Mouse (Mus musculus) embryo, embryonic 10.5 days (tissue): ENCODE results near the gene Ctu2.

Experiments
- DNase-seq: peaks from one replicate; pipeline ENCODE4 v3.0.0-alpha.2; 2015; ENCODE audit warnings: low spot score

Ctu2 gene

DNA sequence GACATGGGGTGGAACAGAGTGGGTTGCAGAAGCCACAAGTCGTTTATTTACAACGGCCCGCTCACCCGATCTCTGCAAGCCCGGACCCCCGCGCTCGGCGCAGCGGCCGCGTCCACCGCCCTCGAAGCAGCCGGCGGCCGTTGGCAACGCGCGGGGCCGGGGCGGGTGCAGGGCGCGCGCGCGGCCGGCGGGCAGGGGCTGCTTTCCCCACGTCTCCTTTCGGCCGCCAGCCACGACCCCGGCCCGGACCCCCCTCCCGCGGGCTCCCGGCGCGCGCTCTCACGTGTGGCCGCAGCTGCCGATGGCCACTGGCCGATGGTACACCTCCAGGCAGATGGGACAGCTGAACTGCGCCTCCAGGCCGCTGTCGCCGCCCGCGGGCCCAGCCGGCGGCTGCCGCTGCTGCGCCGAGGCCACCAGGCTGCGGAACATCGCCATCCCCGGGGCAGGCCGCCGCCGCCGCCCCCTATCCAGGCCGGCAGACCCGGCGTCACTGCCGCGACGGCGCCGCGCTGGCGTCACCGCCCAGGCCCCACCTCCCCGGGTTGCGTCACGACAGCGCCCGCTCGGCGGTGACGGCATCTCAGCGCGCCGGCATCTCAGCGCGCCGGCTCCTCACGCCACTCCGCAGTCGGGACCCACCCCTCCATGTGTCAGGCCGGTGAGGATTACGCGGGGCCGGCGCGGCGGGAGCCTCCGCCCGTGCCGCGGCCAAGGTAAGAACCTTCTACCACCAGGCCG, at the start of gene Ctu2, which contains the start of gene Rnf166:
Ctu2 (plus strand) TSS at position 564 of the 741 bp plus-strand sequence.
Rnf166 (minus strand) TSS at position 485 of the 741 bp plus-strand sequence.
- peak; percentile 92 for DNase-seq

DNA sequence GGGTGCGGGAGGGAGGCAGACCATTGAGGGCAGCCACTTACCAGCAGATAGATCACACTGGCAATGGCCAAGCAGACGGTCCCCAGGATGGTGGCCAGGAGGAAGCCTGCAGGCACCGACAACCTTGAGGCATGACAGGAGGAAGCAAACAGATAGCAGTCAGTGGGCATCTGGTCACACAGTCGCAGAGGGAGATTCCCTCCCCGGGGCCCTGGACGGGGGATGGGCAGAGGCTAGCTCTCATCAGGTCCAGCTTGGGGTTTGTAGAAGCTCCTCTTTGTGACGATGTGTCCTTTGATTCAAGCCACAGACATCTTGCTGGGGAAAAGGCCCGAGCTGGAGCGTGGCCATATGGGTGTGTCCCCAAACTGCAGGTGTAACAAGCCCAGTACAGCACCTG, 49.8 kb upstream of the Ctu2 start:
- DNase-seq, result no peak

DNA sequence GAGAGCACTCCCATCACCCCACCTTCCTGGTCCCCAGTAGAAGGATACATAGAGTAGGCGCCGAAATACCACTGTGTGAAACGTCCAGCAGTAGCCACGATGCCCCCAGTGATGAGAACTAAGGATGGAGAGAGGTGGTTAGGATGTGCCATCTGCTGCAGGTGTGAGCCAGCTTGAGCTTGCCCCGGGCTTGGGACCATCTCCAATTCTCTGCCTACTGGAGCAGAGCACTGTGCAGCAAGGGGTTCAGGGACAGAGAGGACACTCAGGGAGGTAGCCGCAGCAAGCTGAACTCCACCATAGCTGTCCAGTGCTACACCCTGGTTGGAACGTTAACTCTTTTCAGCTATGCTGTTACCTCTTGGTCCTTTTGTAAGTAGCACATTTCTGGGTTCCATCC, 48.3 kb upstream of the Ctu2 start:
- DNase-seq, result no peak

DNA sequence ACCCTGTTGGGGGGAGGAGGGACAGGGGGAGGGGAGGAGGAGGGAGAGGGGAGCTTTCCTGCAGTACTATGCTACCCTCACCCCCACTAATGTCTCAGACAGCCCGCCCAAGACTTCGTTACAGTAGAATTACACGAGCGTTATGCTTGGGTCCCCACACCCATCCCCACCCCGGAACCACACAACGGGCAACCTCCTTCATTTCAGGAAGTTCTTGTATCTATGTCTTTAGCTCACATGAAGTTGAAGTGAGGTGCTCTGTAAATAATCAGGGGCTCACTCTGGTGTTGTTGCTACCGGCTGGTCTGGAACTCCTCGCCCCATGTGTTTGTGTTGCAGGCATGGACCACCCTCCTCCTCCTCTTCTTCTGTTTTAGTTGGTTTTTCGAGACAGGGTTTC, 47.8 kb upstream of the Ctu2 start:
- no peak for DNase-seq

DNA sequence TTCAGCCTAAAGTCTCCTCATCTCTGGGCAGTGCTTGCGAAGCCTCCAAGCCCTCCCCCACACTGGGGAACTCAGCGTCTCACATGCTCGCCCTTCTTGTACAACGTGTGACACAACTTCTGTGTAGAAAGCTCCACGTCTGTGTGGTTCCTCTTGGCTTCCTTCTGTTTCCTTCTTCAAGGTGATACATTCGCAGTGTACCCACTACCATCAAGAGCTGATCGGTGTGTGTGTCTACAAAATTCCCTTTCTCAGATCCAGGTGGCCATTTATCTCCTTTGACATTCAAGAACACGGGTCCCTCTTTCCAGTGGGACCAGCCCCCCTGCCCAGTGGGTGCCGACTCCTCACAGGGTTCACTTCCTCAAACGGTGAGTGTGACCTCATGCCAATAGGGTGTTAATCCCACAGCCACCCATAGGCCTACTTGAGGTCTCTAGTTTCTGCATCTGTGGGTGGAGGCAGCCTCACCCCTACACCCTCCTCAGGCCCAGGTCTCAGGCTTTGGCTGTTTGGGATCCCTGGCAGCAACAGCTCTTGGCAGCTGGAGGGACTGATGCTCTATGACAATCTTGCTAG, 45.8 kb upstream of the Ctu2 start:
- DNase-seq, result no peak

DNA sequence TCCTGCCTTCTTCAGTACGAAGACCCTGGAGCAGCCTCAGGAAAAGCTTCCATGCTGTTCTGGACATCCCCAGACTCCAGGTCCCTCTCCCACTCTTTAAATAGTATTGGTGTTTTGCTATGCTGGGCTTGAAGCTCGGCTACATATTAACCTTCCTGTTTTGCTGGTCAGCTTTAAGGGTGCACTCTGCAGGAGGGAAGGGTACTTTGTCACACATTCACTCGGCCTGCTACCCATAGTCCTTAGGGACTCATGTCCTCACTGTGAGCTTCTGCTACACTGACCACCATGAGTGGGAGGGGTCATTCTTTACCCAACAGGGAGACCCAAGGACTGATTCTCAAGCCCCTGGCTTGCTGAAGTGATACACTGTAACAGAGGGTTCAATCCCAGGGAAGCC, 45.3 kb upstream of the Ctu2 start:
- no peak for DNase-seq

DNA sequence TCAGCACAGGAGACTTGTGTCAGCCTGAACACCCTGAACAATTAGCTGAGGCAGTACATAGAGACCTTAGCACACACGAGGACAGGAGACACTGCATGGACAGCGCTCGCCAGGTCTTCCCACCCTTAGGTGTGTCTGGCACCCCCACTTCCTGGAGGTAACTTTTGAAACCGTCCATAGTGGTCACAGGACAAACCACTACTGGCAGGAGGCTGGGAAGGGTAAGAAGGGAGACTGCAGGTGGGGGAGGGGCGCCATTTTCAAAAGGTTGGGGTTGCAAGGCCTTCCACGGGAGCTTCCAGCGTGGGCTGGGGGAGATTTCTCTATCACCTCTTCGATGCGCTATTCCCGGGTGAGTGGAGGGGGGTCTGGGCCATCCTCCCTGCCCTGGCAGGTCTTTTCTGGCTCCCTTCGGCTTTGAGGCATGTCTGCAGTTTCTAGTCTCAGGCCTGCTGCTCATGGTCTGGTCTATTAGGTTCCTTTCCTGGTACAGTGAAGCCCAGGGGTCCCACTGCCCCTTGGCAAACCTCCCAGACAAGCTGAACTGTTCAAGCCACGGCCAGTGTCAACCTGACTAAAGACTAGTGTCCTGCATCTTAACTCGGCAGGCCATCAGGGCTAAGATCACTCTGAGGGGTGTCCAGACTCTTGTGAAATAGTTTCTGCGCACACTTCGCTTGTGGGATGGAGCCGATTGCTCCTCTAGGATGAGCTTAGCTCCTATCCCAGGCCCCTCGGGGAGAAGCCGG, 44.1 kb upstream of the Ctu2 start:
- peak; percentile 49 for DNase-seq

DNA sequence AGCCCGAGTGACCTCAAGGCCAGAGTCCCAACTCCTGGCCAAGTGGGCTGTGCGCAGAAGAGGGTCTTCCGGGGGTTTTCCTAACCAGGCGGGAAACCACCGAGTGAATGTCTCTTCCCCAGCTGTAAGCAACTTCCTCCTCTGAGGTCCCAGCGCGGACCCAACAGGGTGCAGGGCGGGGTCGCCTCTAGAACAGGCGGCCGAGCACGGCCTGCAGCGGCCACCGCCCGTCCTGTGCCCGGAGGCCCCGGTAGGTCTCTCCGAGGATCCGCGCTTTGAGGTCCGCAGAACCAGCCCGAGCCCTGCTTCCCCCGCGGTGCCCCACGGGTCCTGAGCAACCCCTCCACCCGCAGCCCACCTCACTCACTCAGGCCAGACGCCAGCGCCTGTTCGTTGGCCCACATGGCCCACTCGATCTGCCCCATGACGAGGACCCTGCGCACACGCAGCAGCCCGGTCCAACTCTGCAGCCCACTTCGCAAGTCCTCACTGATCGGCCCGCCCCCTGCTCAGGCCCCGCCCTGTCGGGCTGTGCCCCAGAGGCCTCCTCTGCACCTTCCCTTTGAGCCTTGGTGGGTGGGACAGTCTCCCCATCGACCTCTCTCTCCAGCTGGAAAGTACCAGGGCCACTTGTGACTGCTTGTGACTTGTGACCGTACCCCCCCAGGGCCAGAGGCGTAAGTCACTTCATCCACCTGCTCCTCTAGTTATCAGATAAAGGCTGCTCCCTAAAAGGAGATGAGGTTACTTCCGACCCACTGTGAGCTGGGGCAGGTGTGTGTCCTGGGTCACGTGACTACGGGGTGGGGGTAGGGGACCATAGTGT, 43.3 kb upstream of the Ctu2 start, which contains the start of gene Cyba:
Cyba (minus strand) TSS at position 488 of the 826 bp plus-strand sequence.
- peak; percentile 72 for DNase-seq

DNA sequence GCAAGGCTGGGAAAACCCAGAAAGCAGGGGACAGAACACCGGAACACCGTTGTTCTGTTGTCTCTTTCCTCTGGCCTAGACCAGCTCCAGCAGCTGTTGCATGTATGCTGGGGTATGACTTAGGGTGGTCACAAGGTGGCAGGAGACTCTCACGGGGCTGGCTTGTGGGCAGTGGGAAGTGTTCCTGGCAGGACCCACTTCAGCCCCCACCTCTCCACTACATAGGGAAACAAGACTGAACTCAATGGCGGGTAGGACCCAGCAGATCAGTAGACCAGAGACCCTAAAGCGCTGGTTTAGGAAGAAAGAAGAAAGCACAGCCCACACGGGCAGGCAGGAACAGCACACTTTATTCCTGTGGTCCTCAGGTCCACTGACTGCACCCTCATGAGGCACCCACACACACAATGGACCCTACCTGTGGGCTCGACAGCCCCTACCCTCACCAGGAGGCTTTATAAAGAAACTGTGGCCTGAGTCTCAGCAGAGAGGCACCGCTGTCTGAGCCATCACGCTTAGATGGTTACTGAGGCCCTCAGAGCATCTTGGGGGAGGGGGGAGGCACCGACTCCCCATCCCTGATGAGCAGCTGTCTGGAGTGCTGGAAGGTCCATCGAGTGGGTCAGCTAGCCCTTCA, 42.6 kb upstream of the Ctu2 start:
- DNase-seq, result peak; percentile 17

DNA sequence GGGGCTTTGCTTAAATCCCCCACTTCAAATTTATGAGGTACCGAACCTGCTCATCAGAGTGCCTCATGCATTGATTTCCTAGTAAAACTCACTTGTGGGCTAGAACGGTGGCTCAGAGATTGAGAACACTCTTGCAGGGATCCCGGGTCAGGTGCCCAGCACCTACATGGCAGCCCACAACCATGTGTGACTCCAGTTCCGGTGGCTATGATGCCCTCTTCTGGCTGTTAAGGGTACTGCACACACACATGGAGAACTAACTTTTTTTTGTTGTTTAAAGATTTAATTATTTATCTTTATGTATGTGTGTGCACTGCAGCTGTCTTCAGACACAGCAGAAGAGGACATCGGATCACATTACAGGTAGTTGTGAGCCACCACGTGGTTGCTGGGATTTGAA, 40.6 kb upstream of the Ctu2 start:
- no peak for DNase-seq

DNA sequence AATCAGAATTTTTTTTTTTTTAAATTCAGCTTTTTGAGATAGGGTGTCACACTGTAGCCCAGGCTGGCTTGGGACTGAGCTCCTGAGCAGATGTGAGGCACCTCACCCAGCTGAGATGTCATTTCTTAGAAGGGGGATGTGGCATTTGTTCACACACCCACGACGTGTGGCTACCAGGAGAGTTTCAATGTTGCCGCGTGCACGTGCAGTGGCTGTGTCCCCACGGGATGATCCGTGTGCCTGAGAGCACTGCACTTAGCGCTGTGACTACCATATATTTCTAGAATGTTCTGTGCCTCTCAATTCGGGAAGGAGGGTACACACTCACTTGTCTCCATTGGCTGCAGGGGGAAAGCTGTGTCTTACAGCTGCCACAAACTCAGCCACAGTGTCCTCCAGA, 39.8 kb upstream of the Ctu2 start:
- DNase-seq, result no peak

DNA sequence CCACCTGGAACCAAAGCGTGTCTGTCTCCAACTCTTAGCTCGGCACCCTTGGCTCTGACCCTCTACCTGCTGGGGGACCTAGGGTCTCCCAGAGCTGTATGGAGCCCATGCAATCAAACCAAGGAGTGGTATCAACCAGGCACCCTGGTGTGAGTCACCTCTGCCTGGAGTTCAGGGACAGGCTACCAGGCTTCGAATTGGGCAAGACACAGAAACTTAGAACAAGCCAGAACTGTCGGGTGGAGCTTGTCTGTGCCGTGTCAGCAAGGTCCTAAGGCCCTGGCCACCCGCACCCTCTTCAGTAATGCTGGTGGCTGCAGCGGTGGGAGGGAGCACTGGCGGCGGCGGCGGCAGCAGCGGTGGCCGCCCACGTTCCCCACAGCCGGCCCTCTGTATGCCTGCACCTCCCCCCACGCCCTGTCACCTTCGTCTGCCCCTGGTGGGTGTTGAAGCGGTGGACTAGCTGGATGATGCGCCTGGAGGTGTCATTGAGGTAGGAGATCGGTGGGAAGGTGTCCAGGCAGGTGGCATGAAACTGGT, 39.3 kb upstream of the Ctu2 start:
- DNase-seq, result no peak

DNA sequence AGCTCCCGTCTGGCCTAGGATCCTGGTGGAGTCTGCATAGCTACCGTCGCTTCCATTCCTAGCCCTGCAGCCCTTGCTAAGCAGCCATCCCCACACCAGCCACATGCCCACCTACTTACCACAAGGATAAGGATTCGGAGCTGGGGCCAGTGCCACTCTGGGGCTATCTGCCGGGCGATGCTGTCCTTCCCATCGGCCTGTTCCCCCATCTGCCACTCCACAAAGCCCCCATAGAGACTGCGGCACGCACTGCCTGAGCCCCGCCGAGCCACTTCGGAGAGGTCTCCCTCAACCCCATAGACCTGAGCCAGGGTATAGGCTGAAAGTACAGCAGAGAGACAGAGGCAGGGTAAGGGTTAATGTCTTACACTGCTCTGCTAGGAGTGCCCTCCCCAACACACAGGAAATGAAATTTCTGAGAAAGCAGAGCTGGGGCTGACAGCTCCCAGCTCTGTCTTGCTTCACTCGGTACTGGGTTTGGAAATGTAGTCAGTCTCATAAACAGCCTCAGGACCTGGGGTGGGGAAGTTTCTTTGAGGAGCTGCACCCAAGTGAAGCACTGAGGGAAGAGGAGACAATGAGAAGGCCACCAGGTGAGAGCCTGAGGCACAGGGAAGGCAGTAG, 38.1 kb upstream of the Ctu2 start:
- DNase-seq, result no peak

DNA sequence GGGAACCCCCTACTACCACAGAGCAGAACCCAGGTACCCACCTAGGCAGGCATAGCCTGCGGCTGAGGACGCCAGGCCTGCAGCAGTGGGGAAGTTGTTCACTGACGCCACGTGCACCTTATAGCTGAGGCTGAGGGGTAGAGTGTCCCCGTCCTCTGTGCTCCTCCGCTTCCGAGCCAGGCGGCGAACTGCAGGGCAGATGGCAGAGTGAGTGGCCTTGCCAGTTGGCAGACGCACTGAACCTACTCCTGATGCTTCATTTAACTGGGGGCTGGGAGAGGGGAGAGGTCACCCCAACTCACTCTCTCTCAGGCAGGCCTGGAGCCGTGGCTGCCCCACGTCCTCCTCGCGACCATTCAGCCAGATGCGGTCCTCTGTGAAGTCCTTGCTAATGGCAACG, 36.6 kb upstream of the Ctu2 start:
- DNase-seq, result no peak

DNA sequence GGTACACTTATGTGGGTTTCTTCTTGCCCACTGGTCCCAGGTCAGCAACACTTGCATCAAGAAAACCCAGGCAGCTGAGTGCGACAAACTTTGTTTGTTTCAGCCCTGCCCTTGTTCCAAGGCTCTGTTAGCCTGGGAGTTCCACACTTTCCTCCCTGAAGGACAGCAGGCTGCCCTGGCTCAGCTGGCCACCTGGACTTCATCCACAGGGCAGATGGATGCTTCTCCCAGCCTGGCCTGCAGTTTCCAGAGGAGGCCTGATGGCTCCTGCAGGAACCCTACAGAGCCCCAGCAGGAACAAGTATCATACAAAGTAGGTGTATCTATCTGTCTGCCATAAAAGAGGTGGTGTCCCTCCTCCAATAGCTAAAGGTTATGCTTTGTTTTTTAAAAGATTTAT, 34.6 kb upstream of the Ctu2 start:
- DNase-seq, result no peak

DNA sequence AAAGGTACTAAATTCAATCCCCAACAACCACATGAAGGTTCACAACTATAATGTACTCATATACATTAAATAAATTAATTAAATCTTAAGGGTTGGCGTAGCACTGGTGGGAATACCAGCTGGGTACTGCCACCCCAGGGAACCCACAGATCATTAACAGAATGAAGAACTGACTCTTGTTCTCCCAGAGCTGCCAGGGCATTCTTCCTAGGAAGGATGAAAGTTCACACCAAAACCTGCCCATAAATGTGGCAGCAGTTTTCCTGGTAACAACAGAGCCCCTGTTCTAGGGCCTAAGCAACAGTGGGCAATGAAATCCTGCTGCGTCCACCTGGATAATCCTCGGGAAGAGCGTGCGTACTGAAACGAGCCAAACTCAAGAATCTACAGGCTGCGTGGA, 33.6 kb upstream of the Ctu2 start:
- DNase-seq, result no peak

DNA sequence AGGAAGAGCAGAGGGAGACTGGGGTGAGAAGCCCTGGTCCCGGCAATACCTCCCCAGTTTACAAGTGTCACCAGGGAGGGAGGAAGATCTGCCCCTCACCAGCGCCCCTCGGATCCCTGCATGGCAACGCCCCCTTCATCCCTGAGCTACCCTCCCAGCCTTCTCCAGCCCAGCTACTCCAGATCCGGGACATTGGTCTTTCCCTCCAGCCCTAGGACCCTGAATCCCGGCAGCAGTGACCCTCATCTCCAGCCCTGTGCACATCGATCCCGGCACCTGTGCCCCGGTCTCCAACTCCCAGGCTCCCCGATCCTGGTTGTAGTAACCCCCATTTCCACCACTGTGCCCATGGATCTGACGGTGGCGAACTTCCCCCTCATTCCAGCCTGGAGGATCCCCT, 33.2 kb upstream of the Ctu2 start:
- DNase-seq, result peak; percentile 51

DNA sequence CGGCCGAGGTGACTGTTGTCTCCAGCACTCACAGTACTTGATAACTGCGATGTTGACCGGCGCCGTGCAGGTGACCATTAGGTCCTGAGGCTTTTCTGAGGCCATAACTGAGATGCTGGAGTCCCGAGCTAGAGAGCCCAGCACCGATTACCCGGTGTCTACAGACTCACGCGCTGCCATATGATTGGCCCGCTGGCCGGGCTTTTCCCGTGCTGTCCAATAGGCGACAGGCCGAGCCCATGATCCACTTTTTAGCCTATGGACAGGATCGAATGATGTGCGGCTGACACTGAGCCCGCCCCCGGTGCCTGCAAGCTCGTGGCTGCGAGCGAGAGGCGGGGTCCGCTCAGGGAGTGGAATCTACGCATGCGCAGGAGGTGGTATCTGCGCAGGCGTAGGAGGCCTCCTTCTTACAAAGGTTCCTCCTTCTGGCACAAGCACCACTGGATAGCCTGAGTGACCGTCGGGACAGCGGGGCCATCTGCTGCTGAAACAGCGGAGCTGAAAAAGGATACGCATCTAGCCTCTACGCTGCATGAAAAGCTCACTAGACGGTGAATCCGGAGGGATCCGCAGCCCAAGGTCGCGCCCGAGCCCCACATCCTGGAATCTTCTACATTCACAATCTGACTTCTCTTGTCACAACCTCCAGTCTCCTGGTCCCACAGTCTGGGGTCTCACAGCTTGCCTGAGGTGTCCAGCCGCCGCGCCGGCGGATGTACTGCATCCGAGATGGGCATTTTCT, 32.5 kb upstream of the Ctu2 start, which contains the start of gene Mvd:
Mvd (minus strand) TSS at position 161 of the 745 bp plus-strand sequence.
- peak; percentile 99 for DNase-seq

DNA sequence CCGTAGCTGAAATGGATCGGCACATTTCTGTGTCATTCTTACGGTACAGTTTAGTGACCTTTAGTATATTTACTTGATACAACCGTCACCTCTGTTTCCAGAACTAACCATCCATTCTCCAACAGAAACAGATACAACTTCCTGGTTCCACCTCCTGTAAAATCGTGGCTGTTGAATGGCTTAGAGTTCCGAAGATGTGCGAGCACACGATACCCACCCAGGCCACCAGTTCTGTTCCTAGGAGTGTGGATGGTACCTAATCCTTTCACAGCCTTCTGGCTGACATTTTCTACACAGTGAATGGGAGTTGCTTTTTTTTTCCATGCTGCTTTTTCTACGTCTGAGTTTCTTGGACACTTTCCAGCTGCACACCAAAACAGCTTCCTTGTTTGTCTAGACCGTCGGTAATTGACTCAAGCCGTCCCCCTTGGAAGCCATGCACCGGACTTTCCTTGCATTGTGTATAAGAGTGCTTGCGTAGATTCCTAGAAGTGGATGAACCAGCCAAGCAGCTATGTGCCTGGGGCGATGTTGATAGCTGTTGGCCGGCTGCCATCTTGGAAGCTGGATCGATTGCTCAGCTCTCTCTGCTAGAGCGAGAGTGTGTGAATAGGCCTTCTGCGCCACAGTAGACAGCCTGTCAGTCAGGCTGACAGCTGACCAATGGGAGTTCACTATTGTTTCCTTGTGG, 31.7 kb upstream of the Ctu2 start:
- peak; percentile 54 for DNase-seq

DNA sequence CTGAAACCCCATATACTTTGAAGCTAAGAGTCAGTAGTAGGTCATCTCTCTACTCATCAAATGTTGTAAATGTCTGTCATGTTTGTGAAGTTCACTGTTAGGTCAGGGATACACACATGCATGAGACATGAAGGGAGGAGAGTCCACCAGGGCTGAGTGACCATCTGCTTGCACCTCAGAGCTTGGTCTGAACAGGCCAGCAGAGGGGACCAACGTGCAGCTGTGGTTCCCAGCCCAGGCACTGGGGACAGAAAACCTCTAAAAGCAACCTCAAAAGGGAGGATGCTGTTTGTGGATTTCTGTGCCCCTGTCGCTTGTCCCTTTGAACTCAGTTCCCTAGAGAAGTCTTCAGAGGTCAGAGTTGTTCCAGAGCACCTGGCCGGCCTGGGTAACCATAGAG, 30.7 kb upstream of the Ctu2 start:
- DNase-seq, result no peak
